Mouse (Mus musculus): ENCODE data around the gene Vwa2.

- TF ChIP-seq CTCF (conservative IDR thresholded peaks at IDR 0.05 in 1 of 2, IDR thresholded peaks at IDR 0.05 in 1 of 2; ENCODE audit: low read depth in 2 of 2, low read length in 2 of 2) (no peak), USF2 (conservative IDR thresholded peaks at IDR 0.05; ENCODE audit: low read depth, low read length) (no peak), NELFE (IDR thresholded peaks at IDR 0.05; ENCODE audit: low read depth, low read length) (no peak), POLR2A (IDR thresholded peaks at IDR 0.05; ENCODE audit: low read depth, low read length) (no peak), MAX (IDR thresholded peaks at IDR 0.05; ENCODE audit: low read length) (no peak), CHD2 (IDR thresholded peaks at IDR 0.05; ENCODE audit: low read length) (no peak), MAFK (IDR thresholded peaks at IDR 0.05; ENCODE audit: insufficient replicate concordance, low read length) (no peak), ZKSCAN1 (IDR thresholded peaks at IDR 0.05; ENCODE audit: borderline replicate concordance, low read depth, low read length) (no peak), ELF1 (IDR thresholded peaks at IDR 0.05; ENCODE audit: low read depth, low read length) (no peak), POLR2AphosphoS2 (IDR thresholded peaks at IDR 0.05; ENCODE audit: low read depth, low read length) (no peak), BHLHE40 (IDR thresholded peaks at IDR 0.05; ENCODE audit: low read depth, low read length) (no peak), TBP (conservative IDR thresholded peaks at IDR 0.05; ENCODE audit: low read depth, low read length) (no peak), RAD21 (IDR thresholded peaks at IDR 0.05; ENCODE audit: low read depth, low read length) (no peak)
Measured at GRCm38 (mm10) chr19:56913761-56914160, 39.7 kb downstream of the Vwa2 start.

Measured in CH12.LX (cell line).